Mouse (Mus musculus) B cell, adult 2 months (primary cell): ENCODE results near the gene Hist4h4.
"Not testable (repeated sequence)": the region's sequence is repeated elsewhere in the genome, so short reads cannot be mapped to it uniquely, and the experiment has no call there.

Source experiments
- DNase-seq, 2 experiments: peaks; one replicate each; pipeline ENCODE4 v3.0.0; 2022

Gene Hist4h4

DNA sequence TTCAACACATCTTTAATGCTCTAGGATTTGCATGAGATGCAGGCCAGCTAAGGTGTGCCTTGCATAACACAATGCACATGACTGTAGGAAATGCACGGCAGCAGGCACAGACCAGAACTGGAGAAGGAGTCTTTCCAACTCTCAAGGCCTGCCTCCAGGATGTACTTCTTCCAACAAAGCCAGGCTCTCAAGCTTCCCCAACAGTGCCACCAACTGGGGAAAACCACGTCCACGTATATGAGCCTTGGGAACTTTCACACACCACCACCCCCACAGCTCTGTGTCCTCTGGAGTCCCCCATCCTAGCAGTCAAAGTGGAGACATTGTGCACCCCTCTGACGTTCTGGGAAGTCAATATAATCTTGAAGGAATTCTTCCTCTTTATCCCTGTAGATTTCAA is 8.9 kb upstream of the Hist4h4 start:
- DNase-seq = no peak

- DNase-seq = no peak
Observed at GRCm38 (mm10) chr6:136811196-136811595, 7.0 kb upstream of the Hist4h4 start.

DNA sequence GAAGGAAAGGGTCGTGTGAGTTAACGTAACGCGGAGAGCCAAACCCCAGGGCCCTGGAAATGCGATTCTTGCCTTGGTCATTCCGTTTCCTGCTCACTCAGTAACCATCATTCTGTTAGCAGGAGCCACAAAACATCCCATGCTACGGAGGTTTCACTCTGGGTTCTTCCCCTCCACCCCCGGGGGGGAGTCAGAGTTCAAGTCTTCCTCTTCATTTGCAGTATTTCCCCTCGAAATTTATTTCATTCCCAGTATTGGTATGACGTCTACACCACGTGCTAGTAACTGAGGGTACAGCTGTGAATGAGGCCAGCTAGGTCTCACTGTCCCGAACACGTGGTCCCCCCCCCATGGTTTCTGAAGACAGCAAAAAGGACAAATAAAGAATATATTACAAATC is 5.5 kb upstream of the Hist4h4 start:
- DNase-seq = peak in 1 of 2 experiments; percentile 22

GRCm38 (mm10) chr6:136809077-136809476 is 4.9 kb upstream of the Hist4h4 start:
- DNase-seq = peak; percentile 61 to 67

DNA sequence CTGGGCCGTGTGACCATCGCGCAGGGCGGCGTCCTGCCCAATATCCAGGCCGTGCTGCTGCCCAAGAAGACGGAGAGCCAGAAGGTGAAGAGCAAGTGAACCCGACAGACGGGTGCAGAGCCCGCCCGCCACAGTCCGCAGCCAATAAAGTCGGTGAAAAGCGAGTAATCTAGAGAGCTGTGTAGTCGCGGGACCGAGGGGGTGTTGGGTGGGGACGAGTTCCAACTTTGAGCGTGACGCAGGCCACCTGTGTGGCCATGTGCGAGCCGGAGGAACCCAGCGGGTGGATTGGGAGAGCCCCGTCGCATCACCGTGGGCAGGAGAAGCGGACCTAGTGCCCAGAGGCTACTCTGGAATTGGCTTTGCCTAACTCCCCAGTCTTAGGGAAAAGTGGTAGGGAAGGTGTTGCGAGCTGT is 4.4 kb upstream of the Hist4h4 start:
- DNase-seq = peak; percentile 65 to 66

- peak; percentile 98 for DNase-seq
Observed at GRCm38 (mm10) chr6:136808014-136808417, 3.8 kb upstream of the Hist4h4 start, which contains the start of gene H2afj. Gene H2afj, plus strand, starts transcription at chr6:136808244.

- DNase-seq = no peak
Observed at GRCm38 (mm10) chr6:136807395-136808013, 3.3 kb upstream of the Hist4h4 start.

DNA sequence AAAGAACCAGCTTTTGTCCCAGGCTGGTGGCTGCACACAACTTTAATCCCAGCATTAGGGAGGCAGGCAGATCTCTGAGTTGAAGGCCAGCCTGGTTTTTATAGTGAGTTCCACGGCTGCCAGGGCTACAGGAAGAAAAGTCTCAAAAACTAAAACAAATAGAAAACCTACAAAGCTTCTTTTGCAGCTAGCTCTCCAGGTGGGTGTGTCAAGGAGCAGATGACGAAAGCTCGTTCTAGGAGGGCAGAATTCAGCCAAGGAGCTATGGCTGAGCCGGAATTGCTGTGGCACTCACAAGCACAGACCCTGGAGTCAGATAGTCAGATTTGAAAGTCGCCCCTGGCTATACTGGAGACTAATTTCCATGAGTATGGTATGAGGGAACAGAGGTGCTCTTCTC is 2.6 kb upstream of the Hist4h4 start:
- DNase-seq = no peak

GRCm38 (mm10) chr6:136805409-136805775 is 1.2 kb upstream of the Hist4h4 start:
- DNase-seq = no peak

- DNase-seq = peak in 1 of 2 experiments; percentile 35
Observed at GRCm38 (mm10) chr6:136804705-136805408, 642 bp upstream of the Hist4h4 start.

DNA sequence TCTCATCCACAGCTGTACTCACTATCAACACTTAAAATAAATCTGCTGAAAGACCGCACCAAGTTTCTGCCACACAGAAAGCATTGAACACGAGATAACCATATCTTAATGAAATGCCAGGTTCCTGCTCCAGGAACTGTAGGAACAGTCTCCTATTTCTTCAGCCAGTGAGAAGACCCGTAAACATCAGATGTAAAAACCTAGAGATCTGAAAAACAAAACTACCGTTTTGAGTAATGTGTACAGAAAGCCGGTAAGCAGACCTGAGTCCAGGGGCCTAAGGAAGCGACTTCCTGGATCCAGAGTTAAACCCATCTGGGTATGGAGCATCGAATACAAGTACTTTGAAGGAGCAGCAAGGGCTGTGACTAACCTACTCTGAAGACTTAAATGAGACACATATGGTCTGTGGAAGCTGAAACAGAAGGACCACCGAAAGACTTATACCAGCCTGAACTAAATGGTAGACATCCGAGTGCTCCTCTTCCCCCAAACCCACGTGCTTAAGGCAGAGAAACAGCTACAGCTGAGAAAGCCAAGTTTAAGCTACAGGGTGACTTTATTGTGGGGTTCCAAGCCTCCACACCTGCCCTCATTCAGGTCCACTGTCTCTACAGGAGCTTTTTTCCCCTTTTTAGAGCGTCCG is 999 bp downstream of the Hist4h4 start:
- no peak for DNase-seq

GRCm38 (mm10) chr6:136801274-136801673 is 2.9 kb downstream of the Hist4h4 start:
- no peak for DNase-seq

DNA sequence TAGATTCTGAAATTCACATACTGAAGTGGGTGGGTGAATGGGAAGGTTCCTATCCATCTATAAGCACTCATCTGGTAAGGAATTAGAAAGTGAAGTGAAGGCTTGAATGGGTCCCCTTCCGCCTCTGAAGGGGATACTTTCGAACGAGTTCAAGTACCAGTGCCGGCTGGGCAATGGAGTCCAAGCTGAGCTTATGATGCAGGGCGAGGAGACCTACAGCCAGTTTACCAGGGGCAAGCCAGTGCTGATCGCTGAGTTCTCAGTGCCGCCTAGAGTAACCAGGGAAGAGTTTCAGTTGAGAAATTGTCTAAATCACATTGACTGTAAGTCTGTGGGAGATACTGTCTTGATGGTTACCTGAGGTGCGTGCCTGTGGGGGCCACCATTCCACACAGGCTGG is 3.5 kb downstream of the Hist4h4 start:
- no peak for DNase-seq

DNA sequence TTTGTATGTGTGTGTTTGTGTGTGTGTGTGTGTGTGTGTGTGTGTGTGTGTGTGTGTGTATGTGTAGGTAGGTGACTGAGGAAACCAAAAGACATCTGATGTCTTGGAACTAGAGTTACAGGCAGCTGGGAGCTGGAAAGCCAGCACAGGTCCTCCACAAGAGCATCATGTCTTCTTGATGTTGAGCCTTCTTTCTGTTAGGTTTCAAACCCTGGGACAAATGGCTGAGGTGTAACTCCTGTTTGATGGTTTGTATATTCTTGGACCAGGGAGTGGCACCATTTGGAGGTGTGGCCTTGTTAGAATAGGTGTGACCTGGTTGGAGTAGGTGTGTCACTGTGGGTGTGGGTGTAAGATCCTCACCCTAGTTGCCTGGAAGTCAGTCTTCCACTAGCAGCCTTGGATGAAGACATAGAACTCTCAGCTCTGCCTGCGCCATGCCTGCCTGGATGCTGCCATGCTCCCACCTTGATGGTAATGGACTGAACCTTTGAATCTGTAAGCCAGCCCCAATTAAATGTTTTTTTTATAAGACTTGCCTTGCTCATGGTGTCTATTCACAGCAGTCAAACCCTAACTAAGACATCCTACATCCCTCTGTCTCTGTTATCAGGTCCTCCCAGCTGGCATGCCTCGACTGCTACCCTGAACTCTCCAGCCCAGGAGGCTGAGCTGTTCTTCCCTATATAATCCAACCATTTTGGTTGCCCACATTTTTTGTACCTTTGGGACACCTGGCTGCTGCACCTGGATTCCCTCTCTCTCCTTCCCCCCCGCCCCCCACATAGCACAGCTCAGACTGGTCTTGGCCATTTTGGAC is 6.1 kb downstream of the Hist4h4 start:
- not testable (repeated sequence) for DNase-seq

DNA sequence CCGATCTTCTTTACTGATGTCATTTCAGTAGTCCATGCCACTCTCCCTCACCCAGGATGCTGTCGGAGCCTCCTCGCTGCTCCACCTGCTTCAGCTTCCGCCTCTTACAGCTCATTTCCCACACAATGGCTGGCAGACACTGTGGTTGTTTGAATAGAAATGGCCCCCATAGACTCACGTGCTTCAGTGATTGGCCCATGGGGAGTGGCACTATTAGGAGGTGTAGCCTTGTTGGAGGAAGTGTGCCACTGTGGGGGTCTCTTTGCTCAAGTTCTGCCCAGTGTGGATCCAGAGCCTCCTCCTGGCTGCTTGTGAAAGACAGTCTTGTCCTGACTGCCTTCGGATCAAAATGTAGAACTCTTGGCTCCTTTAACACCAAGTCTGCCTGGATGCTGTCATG is 8.4 kb downstream of the Hist4h4 start:
- DNase-seq = no peak

DNA sequence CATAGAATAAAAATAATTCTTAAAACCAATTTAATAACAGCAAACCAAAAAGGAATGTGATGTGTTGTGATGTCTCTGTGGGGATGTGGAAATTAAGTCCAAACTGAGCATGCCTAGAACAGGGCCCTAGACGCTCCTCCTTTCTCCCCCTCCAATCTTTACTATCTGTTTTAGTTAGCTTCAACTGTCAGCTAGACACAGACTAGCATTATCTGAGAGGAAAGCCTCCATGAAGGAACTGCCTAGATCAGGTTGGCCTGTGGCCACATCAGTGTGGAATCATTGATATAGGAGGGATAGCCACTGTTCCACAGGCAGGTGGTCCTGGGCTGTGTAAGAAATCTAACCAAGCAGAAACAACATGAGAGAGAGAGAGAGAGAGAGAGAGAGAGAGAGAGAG is 9.1 kb downstream of the Hist4h4 start:
- DNase-seq = no peak

DNA sequence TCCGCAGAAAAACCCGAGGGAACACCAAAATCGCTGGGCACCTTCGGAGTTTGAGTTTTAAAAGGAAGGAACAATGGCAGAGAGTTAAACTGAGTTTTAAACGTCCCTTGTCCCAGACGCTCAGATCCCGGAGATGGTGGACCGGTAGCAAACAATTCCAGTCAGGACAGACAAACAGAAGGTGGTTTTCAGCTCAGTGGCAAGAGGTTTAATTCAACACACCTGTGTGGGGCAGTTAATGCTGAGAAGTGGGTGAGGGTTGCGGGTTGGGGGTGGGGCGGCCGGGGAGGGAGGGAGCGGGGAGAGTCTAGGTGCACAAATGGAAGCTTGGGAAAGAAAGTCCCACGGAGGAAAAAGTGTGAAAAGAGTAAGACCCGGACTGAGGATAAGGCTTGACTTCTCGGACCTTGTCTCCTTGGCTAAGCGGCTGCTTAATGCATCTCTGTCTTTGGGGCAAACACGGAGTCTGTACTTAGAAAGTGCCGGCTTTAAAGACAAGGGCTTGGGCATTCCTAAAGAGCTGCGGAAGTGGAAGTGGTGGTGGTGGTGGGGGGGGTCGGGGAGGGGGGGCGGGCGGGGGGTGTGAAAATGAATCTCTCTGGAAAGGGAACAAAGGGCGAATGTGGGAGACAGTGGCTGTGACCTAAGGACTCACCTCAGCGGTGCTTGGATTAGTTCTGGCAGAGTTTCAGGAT is 10.2 kb downstream of the Hist4h4 start:
- no peak for DNase-seq

DNA sequence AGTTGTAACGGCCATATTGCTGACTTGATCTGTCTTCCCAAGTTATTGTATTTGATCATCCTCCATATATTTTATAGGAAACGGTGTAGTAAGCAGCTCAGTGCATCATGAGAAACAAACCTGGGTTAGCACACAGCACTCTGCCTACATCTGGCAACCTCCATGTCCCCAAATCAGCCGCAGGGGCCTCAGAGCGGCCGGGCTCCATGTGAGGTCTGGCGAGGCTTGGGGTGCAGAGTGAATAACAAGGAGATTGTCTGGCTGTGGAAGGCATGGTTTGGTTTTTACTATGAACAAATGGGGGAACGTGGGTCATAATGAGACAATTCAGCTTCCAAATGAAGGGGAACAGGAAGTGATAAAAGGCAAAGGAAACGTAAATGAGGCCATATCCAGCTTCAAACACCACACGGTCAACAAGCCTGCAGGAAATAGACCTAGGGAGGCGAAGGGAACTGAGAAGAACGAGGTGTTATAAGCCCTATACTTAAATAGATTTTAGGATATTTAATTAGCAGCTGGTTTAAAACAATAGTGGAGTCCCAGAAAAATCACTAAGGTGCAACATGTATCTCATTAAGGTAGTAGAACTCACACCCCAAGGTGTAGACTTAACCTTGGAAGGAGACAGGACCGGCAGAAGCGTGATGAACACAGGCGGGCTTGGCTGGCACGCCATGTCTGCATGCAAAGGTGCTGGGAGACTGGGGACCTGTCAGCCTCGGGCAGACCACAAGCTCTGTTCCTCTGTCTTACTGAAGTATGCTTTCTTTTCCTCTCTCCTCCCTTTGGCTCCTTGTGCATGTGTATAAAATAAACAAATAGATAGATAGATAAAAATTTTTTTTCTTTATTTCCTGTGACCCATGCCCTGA is 11.1 kb downstream of the Hist4h4 start:
- no peak for DNase-seq

- no peak for DNase-seq
Observed at GRCm38 (mm10) chr6:136789391-136789971, 14.7 kb downstream of the Hist4h4 start.

DNA sequence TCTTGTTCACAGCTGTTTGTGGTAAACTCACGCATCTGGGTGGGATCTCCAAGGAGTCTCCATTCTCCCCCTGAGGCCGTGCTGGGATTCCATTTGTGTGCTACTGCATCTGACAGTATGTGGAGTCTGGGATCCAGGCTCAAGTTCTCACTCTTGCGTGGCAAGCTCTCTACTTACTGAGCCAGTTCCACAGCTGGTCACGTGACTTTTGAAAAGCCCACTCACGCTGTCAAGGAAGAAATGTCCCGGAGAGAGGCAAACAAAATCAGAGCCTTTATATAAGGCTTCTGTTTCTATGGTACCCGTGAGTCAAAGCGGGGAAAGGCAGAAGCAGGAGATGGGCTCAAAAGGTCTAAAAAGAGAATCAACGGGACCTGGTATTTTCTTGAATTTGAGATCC is 21.5 kb downstream of the Hist4h4 start:
- no peak for DNase-seq

DNA sequence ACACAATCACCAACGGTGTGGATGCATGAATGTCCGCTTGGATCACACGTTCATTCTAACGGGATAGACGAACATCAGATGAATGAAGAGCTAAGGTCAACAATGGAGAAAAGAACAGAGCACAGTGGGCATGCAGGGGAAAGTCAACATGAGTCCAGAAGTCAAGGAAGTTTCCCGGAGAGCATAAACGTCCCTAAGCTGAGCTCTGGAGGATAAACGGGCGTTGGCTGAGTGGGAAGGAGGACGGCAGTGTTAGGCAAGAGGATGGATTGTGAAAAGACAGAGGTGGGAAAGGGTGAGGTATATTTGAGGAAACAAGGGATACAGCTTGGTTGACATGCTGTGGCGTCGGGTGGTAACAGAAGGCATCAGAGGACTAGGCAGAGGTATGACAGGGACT is 22.1 kb downstream of the Hist4h4 start:
- no peak for DNase-seq
